ENCODE assay signal across 8 mouse cellular contexts in the genomic region with DNA sequence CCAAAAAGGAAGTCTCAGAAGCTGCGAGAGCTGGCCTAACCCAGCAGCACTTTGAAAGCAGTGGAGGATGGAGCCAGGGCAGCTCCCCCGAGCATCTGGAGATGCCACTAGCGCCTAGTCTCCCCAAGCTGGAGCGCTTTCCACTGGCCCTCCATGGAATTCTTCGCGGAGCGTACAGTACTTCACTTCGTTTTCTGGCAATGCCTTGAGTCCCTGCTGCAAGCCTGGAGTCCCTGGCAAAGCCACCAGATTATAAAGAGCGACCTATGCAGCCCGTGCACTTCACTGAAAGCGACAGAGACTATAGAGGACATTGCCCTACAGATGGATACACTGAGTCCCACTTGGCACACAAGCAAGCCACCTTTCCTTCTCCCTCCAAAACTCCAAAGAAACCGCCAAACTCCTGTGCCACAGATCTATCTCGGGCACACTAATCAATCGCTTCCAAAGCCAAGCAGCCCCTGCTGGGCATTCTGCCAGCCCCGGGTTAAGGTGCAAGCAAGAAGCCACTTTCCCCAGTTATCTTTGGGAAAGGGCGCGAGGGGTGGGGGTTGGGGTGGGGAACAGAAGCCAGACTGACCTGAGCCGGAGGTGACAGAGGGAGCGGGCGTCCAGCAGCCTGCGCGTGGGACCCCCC. TPM values are rescaled to one million over a fixed set of nuclear protein-coding genes. Genes with fewer than 3 reads are reported as not detected.
DNase-seq lines count a peak whose midpoint lies in the region; ATAC-seq and TF ChIP-seq lines count a peak whose summit lies in the region.

No protein-coding gene starts in this region.

- peak overlapping the region; percentile 86 for H3K4me2 ChIP-seq in heart, postnatal 0 days (ENCODE audit: low read depth, low read length)
- H3K4me2 ChIP-seq in liver, embryonic 12.5 days = peak overlapping the region; percentile 51
- H3K4me2 ChIP-seq in neural tube, embryonic 15.5 days = peak overlapping the region; percentile 95

- DNase-seq in adrenal gland, adult 2 months = peak; percentile 11
- DNase-seq in adrenal gland, adult 8-10 months = no peak
- DNase-seq in ovary, postnatal 14 days (ENCODE audit: low spot score) = peak; percentile 25
- no peak for DNase-seq in ovary, postnatal 10 days (ENCODE audit: low spot score)
- no peak for DNase-seq in heart, postnatal 0 days (ENCODE audit: low spot score)
- no peak for DNase-seq in thymus, postnatal 4 days

- peak overlapping the region; percentile 58 for H3K4me3 ChIP-seq in heart, postnatal 0 days (ENCODE audit: low read depth, low read length)
- H3K4me3 ChIP-seq in liver, embryonic 12.5 days = peak overlapping the region; percentile 40
- H3K4me3 ChIP-seq in neural tube, embryonic 15.5 days (replicated peaks) = peak overlapping the region; percentile 56

- peaks cover 10% of the 10 kb centered on the region for H3K4me1 ChIP-seq in heart, postnatal 0 days (ENCODE audit: control insufficient read depth, insufficient read depth)
- H3K4me1 ChIP-seq in liver, embryonic 12.5 days = no peaks in the 10 kb centered on the region
- peaks cover 57% of the 10 kb centered on the region for H3K4me1 ChIP-seq in neural tube, embryonic 15.5 days

- TF ChIP-seq CTCF in heart, postnatal 0 days (IDR thresholded peaks at IDR 0.05; ENCODE audit: low read depth) = no peak

- no peaks in the 10 kb centered on the region for H3K9me3 ChIP-seq in heart, postnatal 0 days (replicated peaks; ENCODE audit: control insufficient read depth, low read length)
- H3K9me3 ChIP-seq in liver, embryonic 12.5 days (replicated peaks) = no peaks in the 10 kb centered on the region
- no peaks in the 10 kb centered on the region for H3K9me3 ChIP-seq in neural tube, embryonic 15.5 days (replicated peaks)

- no peak for ATAC-seq in heart, postnatal 0 days (ENCODE audit: insufficient read depth, low read depth)
- ATAC-seq in liver, embryonic 12.5 days = no peak
- ATAC-seq in neural tube, embryonic 15.5 days (ENCODE audit: low FRiP score) = 0 out of 2 replicates have a peak, but pooled peaks have one; percentile 22

- peaks cover 19% of the 10 kb centered on the region for H3K27me3 ChIP-seq in heart, postnatal 0 days (ENCODE audit: control insufficient read depth, insufficient read depth, low read length)
- peaks cover 69% of the 10 kb centered on the region for H3K27me3 ChIP-seq in liver, embryonic 12.5 days (replicated peaks)
- H3K27me3 ChIP-seq in neural tube, embryonic 15.5 days (replicated peaks) = peaks cover 26% of the 10 kb centered on the region

- TF ChIP-seq EP300 in heart, postnatal 0 days (IDR thresholded peaks at IDR 0.05; ENCODE audit: low read depth) = no peak

- WGBS in heart, postnatal 0 days = 1% methylated on average over 22 of the region's 22 CpGs
- WGBS in liver, embryonic 12.5 days (ENCODE audit: insufficient replicate concordance) = 3% methylated on average over 22 of the region's 22 CpGs
- WGBS in neural tube, embryonic 15.5 days = 2% methylated on average over 22 of the region's 22 CpGs

- H3K9ac ChIP-seq in heart, postnatal 0 days (replicated peaks; ENCODE audit: low read depth, low read length) = peak overlapping the region; percentile 51
- no peak overlapping the region for H3K9ac ChIP-seq in liver, embryonic 12.5 days
- peak overlapping the region; percentile 56 for H3K9ac ChIP-seq in neural tube, embryonic 15.5 days (replicated peaks)

- H3K27ac ChIP-seq in heart, postnatal 0 days (ENCODE audit: low read depth) = peak overlapping the region; percentile 40; the same call in 1 of the 2 replicates
- no peak overlapping the region for H3K27ac ChIP-seq in liver, embryonic 12.5 days
- peak overlapping the region; percentile 67 for H3K27ac ChIP-seq in neural tube, embryonic 15.5 days (replicated peaks)

- no peaks in the 10 kb centered on the region for H3K36me3 ChIP-seq in heart, postnatal 0 days (replicated peaks; ENCODE audit: control insufficient read depth, insufficient read depth, low read length)
- no peaks in the 10 kb centered on the region for H3K36me3 ChIP-seq in liver, embryonic 12.5 days
- no peaks in the 10 kb centered on the region for H3K36me3 ChIP-seq in neural tube, embryonic 15.5 days

RNA-seq across cellular contexts. Expression of a gene that starts 0.7 kb away (rescaled TPM):
- 10 to 100 TPM; 10.7 to 17.1 TPM for total RNA-seq in adrenal gland, adult 2 months (2021)
- 8.2 and 8.3 TPM in 2 replicates for polyA plus RNA-seq in adrenal gland, adult 2 months (2012; rRNA removed)
- total RNA-seq in adrenal gland, adult 8-10 months (2022) = 10 to 100 TPM; 19.7 to 22.7 (median 20.9) TPM
- 27.7 and 36.7 TPM in 2 replicates for total RNA-seq in heart, postnatal 0 days (2014; rRNA removed; ENCODE audit: low replicate concordance)
- polyA plus RNA-seq in heart, postnatal 0 days (2015; fragmentation: Nextera tagmentation; extraction: Ambion mirVana) = 5.5 and 6.5 TPM in 2 replicates
- polyA plus RNA-seq in liver, embryonic 12.5 days (2016; fragmentation: Nextera tagmentation; extraction: Ambion mirVana) = 1.4 and 1.7 TPM in 2 replicates
- 20.5 and 21.2 TPM in 2 replicates for polyA plus RNA-seq in neural tube, embryonic 15.5 days (2015; fragmentation: Nextera tagmentation; extraction: Ambion mirVana)

RNA-seq across cellular contexts. Expression of a gene that starts 41.7 kb away (rescaled TPM):
- total RNA-seq in adrenal gland, adult 2 months (2021) = 100 to 1,000 TPM; 284 to 423 TPM
- polyA plus RNA-seq in adrenal gland, adult 2 months (2012; rRNA removed) = 71.5 and 75.3 TPM in 2 replicates
- 100 to 1,000 TPM; 227 to 347 (median 305) TPM for total RNA-seq in adrenal gland, adult 8-10 months (2022)
- 1,365 and 1,889 TPM in 2 replicates for total RNA-seq in heart, postnatal 0 days (2014; rRNA removed; ENCODE audit: low replicate concordance)
- polyA plus RNA-seq in heart, postnatal 0 days (2015; fragmentation: Nextera tagmentation; extraction: Ambion mirVana) = 2,951 and 3,142 TPM in 2 replicates
- polyA plus RNA-seq in liver, embryonic 12.5 days (2016; fragmentation: Nextera tagmentation; extraction: Ambion mirVana) = 538 and 572 TPM in 2 replicates
- 849 and 1,018 TPM in 2 replicates for polyA plus RNA-seq in neural tube, embryonic 15.5 days (2015; fragmentation: Nextera tagmentation; extraction: Ambion mirVana)

Comparison
In these comparisons a context has a peak if more than half of its experiments do, and no peak if none do; other contexts are left out.
1. DNase-seq: peak in adrenal gland, adult 2 months (single experiment) and ovary, postnatal 14 days (single experiment); none in adrenal gland, adult 8-10 months (single experiment), ovary, postnatal 10 days (single experiment), heart, postnatal 0 days (single experiment) and thymus, postnatal 4 days (single experiment).
2. Peak in every context shown above with its lines, with median percentiles within 50 percentile points of each other: H3K4me2 ChIP-seq and H3K4me3 ChIP-seq.